ENCODE assay signal across 8 mouse cellular contexts in the genomic region with DNA sequence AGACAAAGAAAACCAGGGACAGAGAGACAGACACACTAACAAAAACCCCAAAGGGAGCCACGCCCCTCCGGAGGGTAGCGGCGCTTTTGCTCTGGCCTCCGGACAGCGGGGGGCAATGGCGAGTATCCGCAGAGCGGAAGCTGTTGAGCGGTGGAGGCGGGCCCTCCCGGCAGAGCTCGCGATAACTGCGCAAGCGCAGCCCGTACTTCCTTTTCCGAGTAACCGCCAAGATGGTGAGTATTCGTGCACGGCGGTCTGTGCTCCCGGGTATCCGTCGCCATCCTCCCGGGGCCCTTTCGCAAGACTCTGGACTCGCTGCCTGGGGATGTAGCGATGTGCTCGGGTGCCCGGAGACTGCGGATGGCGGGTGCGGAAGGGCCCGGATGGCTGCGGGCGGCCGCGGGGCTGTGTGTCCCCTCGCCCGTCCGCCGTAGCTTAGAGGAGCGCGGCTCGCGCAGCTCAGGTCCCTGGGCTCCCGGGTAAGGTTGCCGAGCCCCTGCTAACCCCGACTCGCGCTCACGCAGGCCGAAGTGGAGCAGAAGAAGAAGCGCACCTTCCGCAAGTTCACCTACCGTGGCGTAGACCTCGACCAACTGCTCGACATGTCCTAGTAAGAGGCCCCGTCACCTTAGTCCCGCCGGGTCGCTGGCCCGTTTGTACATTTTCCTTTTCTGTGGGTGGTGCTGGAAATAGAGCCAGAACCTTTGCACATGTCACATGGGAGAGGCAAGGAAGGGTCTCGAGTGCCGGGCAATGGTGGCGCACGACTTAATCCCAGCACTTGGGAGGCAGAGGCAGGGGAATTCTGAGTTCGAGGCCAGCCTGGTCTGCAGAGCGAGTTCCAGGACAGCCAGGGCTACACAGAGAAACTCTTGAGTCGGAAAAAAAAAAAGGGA. TPM values are rescaled to one million over a fixed set of nuclear protein-coding genes. Genes with fewer than 3 reads are reported as not detected.
DNase-seq lines count a peak whose midpoint lies in the region; ATAC-seq and TF ChIP-seq lines count a peak whose summit lies in the region.

TSS of gene Rps15 (plus strand) at position 203 of the 896 bp plus-strand sequence.

- peak; percentile 85 for ATAC-seq in activated CD4-positive, CD25-positive, alpha-beta regulatory T cell, adult 4 months

- H3K4me1 ChIP-seq in cortical plate, adult 2 months (ENCODE audit: control insufficient read depth, insufficient read depth, low read length), result peaks cover 4% of the 10 kb centered on the region
- peaks cover 56% of the 10 kb centered on the region for H3K4me1 ChIP-seq in megakaryocyte, embryonic 14.5 days

- TF ChIP-seq CTCF in cortical plate, adult 2 months (IDR thresholded peaks at IDR 0.05; ENCODE audit: extremely low read depth, insufficient read depth, low read length), result no peak

- peak; percentile 99 for TF ChIP-seq POLR2A in cortical plate, adult 2 months (IDR thresholded peaks at IDR 0.05; ENCODE audit: extremely low read depth, insufficient read depth, low read length)

- H3K36me3 ChIP-seq in megakaryocyte, embryonic 14.5 days (replicated peaks; ENCODE audit: low read length), result peaks cover 42% of the 10 kb centered on the region

- no peaks in the 10 kb centered on the region for H3K9me3 ChIP-seq in megakaryocyte, embryonic 14.5 days

- peaks cover 3% of the 10 kb centered on the region for H3K27me3 ChIP-seq in megakaryocyte, embryonic 14.5 days (replicated peaks)

- DNase-seq in gastrocnemius, adult 8-10 months (ENCODE audit: low spot score in 2 of 2), result peak; percentile 82 to 91
- DNase-seq in hindlimb bud, embryonic 11.5 days (ENCODE audit: extremely low spot score, low read depth, low spot score), result peak; percentile 86
- peak; percentile 81 to 91 for DNase-seq in left cerebral cortex, adult 8-10 months (ENCODE audit: low spot score in 2 of 2)
- peak; percentile 96 to 97 for DNase-seq in right cerebral cortex, postnatal 10 days (ENCODE audit: low spot score in 2 of 2)
- peak; percentile 89 for DNase-seq in urinary bladder, postnatal 25 days (ENCODE audit: low spot score)

- peak within 1 kb of the TSS; percentile 67 for H3K27ac ChIP-seq in cortical plate, adult 2 months (ENCODE audit: insufficient read depth, low read length)

- H3K4me3 ChIP-seq in cortical plate, adult 2 months (ENCODE audit: insufficient read depth, low read length), result peak within 1 kb of the TSS; percentile 95
- H3K4me3 ChIP-seq in megakaryocyte, embryonic 14.5 days (replicated peaks), result peak within 1 kb of the TSS; percentile 95

RNA-seq across cellular contexts. Expression of gene Rps15, which starts in this region (rescaled TPM):
- 1,000 to 10,000 TPM; 1,256 to 1,612 TPM for polyA plus RNA-seq in activated CD4-positive, CD25-positive, alpha-beta regulatory T cell, adult 4 months (2017; shearing (Covaris generic))
- polyA plus RNA-seq in cortical plate, adult 2 months (2012; rRNA removed), result 2,242 and 2,263 TPM in 2 replicates
- 100 to 1,000 TPM; 626 to 776 (median 688) TPM for total RNA-seq in gastrocnemius, adult 8-10 months (2022)
- total RNA-seq in left cerebral cortex, adult 8-10 months (2022), result 1,000 to 10,000 TPM in 1 of 4 experiments, 100 to 1,000 TPM in 3; 922 to 1,007 (median 961) TPM
- 7,349 and 10,126 TPM in 2 replicates for polyA plus RNA-seq in megakaryocyte, embryonic 14.5 days (2012; ENCODE audit: insufficient read depth, low replicate concordance)

Comparison
In these comparisons a context has a peak if more than half of its experiments do, and no peak if none do; other contexts are left out.
1. Peak in every context shown above with its lines: DNase-seq, ATAC-seq, H3K4me3 ChIP-seq and H3K27ac ChIP-seq.